Mouse (Mus musculus) midbrain, embryonic 13.5 days (tissue): ENCODE data around the gene Acaca. TPM values are rescaled to one million over a fixed set of nuclear protein-coding genes. Genes with fewer than 3 reads are reported as not detected.
"Not testable (repeated sequence)": the region's sequence is repeated elsewhere in the genome, so short reads cannot be mapped to it uniquely, and the experiment has no call there.

ENCODE experiments used
- ATAC-seq: fragments of 200-750 bp; cut with Nextera tagmentation; 2 replicates; pipeline ENCODE4 v1.8.0; 2017; ENCODE audit warnings: mild to moderate bottlenecking, moderate TSS enrichment, moderate library complexity
- H3K27ac ChIP-seq: fragments of 300-500 bp; sonication (generic); 2 replicates; pipeline ENCODE4 v1.5.1; 2015; ENCODE audit warnings: inconsistent platforms, mild to moderate bottlenecking, moderate library complexity
- H3K27me3 ChIP-seq: fragments of 300-500 bp; sonication (generic); 2 replicates; pipeline ENCODE4 v1.6.1; 2015; ENCODE audit warnings: mild to moderate bottlenecking, inconsistent platforms
- H3K36me3 ChIP-seq: fragments of 300-500 bp; sonication (generic); 2 replicates; pipeline ENCODE4 v1.6.1; 2015; ENCODE audit warnings: mild to moderate bottlenecking, inconsistent platforms
- H3K4me1 ChIP-seq: fragments of 300-500 bp; sonication (generic); replicated peaks from 2 replicates; pipeline ENCODE4 v1.6.1; 2015; ENCODE audit warnings: inconsistent platforms
- H3K4me2 ChIP-seq: fragments of 300-500 bp; sonication (generic); replicated peaks from 2 replicates; pipeline ENCODE4 v1.6.1; 2015; ENCODE audit warnings: moderate library complexity, mild to moderate bottlenecking, inconsistent platforms
- H3K4me3 ChIP-seq: fragments of 300-500 bp; sonication (generic); replicated peaks from 2 replicates; pipeline ENCODE4 v1.5.1; 2015; ENCODE audit warnings: mild to moderate bottlenecking, inconsistent platforms
- H3K9ac ChIP-seq: fragments of 300-500 bp; sonication (generic); replicated peaks from 2 replicates; pipeline ENCODE4 v1.6.1; 2015; ENCODE audit warnings: mild to moderate bottlenecking, inconsistent platforms
- H3K9me3 ChIP-seq: fragments of 300-500 bp; sonication (generic); 2 replicates; pipeline ENCODE4 v1.6.1; 2016; ENCODE audit warnings: mild to moderate bottlenecking, inconsistent platforms
- WGBS: fragments of 180-500 bp; shearing (Covaris S2); methylation state at CpG from one replicate; pipeline ENCODE4 v1.1.7; 2015; 5-methylcytosine and 5-hydroxymethylcytosine counted together
- polyA plus RNA-seq: library from polyadenylated mRNA; unstranded; fragments of >200 nt; fragmentation: Nextera tagmentation; extraction: Ambion mirVana; gene quantifications from 2 replicates; pipeline ENCODE4 v1.2.1, GENCODE M21; 2015

Gene Acaca
- polyA plus RNA-seq, 1 experiment from 2014 or later, result 28.3 TPM

DNA sequence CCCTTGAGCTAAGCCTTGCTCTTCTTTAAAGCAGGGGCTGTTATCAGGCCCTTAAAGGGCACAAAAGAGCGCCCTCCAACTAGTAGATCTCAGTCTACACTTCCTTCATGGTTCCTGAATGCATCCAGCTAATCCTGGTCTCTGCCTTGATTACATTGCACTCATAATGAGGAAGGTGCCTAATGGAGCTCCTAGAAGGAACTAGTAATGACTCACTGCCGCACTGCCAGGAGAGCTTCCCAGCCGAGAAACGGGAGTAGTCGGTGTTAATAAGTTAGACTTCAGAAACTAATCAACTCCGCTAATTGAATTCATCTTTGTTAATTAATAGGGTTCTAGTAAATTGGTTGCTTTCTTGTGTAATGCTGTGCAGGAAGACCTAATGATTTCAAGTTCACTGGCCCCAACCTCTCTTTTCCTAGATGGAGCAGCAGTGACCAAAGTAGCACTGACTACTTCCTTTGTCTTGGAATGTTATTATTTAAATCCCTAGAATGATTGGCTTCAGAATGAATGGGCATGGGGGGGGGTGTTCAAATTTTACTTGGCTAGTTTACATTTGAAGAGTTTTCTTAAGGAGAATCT, 176.8 kb downstream of the Acaca start:
- H3K27ac ChIP-seq, result no peak overlapping the region
- ATAC-seq, result no peak
- 87% methylated on average over 6 of the region's 6 CpGs for WGBS
- H3K9ac ChIP-seq, result no peak overlapping the region
- H3K36me3 ChIP-seq, result peaks cover 14% of the 10 kb centered on the region
- no peak overlapping the region for H3K4me2 ChIP-seq
- no peaks in the 10 kb centered on the region for H3K27me3 ChIP-seq
- H3K4me3 ChIP-seq, result no peak overlapping the region
- H3K9me3 ChIP-seq, result no peaks in the 10 kb centered on the region
- H3K4me1 ChIP-seq, result no peaks in the 10 kb centered on the region

DNA sequence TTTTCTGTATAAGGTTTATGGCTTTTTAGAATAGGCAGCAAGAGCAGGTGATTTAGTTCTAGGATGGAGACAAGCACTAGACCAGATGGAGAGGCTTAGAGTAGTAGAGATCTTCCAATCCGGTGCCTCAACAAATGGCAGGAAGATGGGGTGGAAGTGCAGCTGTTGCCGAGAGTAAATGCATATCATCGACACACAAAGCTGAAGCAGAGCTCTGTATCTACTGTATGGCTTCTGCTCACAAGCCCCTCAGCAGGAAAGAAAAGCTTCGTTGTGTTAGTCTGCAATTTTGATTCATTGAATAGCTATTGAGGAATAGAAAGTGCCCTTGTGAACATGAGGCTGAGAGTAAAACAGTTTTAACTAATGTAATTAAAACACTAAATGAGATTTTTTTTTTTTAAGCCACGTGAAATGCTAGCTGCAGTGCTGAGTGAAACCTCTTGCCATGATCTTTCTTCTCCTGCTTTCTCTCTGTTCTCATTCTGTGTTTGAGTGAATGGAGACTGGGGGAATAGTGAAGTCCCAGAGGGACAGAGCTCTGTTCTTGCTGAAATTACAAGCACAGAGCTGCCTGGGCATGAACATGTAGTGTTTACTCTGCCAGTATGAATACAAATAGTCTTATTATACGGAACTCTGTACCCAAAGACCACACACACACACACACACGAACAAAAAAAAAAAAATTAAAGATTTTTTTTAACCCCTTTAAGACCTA, 194.7 kb downstream of the Acaca start:
- H3K27ac ChIP-seq, result peak overlapping the region; percentile 77
- WGBS, result 44% methylated on average over 7 of the region's 7 CpGs
- no peak overlapping the region for H3K9ac ChIP-seq
- no peak overlapping the region for H3K4me3 ChIP-seq
- no peaks in the 10 kb centered on the region for H3K27me3 ChIP-seq
- ATAC-seq, result peak; percentile 58; the same call in 1 of the 2 replicates
- no peak overlapping the region for H3K4me2 ChIP-seq
- no peaks in the 10 kb centered on the region for H3K9me3 ChIP-seq
- H3K4me1 ChIP-seq, result peaks cover 14% of the 10 kb centered on the region
- H3K36me3 ChIP-seq, result peaks cover 6% of the 10 kb centered on the region; the same call in 1 of the 2 replicates

DNA sequence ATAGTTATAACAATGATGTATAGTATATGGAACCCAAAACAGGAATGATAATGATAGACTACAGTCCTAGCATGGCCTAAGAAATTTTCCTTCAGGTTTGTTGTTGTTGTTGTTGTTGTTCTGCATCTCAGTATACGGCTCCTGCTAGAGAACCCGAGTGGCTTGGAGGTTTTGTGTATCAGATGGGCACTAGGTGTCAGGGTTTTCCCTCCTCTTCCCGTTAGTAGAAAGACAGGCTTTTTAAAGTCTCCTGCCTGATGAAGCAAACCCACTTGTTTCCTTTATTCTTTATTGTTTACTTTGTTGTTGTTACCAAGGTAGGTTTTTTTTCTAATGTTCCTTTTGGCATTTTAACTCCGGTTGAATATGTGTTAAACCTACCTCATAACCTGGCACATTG, 197.6 kb downstream of the Acaca start:
- ATAC-seq, result no peak
- H3K9ac ChIP-seq, result no peak overlapping the region
- no peaks in the 10 kb centered on the region for H3K27me3 ChIP-seq
- no peak overlapping the region for H3K4me2 ChIP-seq
- H3K4me1 ChIP-seq, result peaks cover 19% of the 10 kb centered on the region
- no peaks in the 10 kb centered on the region for H3K9me3 ChIP-seq
- no peak overlapping the region for H3K4me3 ChIP-seq
- H3K36me3 ChIP-seq, result peaks cover 3% of the 10 kb centered on the region; the same call in 1 of the 2 replicates
- no peak overlapping the region for H3K27ac ChIP-seq
- WGBS, result 75% methylated on average over 4 of the region's 4 CpGs

DNA sequence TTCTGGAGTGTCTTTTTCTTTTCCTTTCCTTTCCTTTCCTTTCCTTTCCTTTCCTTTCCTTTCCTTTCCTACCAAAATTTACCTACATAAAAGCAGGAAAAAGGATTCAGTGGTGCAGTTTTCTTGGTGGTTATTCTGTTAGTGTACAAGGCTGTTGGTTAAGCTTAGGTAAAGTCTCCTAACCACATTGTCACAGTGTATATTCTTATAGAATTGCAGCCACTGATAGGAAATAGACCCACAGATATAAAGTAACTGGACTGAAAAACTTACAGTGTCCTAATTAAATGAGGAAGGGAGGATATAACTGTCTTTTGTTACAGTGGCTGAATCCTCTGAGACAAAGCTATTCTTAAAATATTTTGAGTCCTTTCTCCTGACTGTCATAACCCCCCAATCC, 202.9 kb downstream of the Acaca start:
- H3K4me3 ChIP-seq, result no peak overlapping the region
- no peaks in the 10 kb centered on the region; the same call in 1 of the 2 replicates for H3K36me3 ChIP-seq
- H3K4me1 ChIP-seq, result peaks cover 8% of the 10 kb centered on the region; the same call in 1 of the 2 replicates
- no peak overlapping the region for H3K4me2 ChIP-seq
- no peaks in the 10 kb centered on the region for H3K27me3 ChIP-seq
- ATAC-seq, result no peak
- no peak overlapping the region for H3K9ac ChIP-seq
- H3K9me3 ChIP-seq, result no peaks in the 10 kb centered on the region
- peak overlapping the region; percentile 39; the same call in 1 of the 2 replicates for H3K27ac ChIP-seq

DNA sequence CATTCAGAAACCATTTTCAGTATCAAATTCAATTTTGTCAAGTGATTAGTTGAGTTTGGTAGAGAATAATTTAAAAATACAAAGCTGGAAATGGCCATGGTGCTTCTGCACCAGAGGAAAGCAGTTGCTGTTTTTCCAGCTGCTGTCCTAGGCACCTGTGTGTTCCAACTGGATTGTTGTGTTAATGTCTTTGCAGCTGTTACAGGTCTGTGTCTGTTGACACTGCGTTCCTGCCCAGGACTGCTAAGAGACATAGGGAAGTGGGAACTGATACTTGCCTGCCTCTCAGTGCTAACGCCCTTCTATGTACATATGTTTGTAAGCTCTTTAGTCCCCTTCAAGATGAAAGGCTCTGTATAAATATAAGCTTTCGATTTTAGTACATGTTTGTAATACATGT, 203.4 kb downstream of the Acaca start:
- Histone ChIP-seq H3K4me3 (no peak overlapping the region), H3K9me3 (no peaks in the 10 kb centered on the region), H3K4me1 (peaks cover 8% of the 10 kb centered on the region; the same call in 1 of the 2 replicates), H3K27me3 (no peaks in the 10 kb centered on the region), H3K9ac (no peak overlapping the region), H3K36me3 (no peaks in the 10 kb centered on the region; the same call in 1 of the 2 replicates), H3K27ac (no peak overlapping the region; the same call in 1 of the 2 replicates), H3K4me2 (no peak overlapping the region)
- no peak for ATAC-seq
- WGBS, result 83% methylated on average over 3 of the region's 3 CpGs

DNA sequence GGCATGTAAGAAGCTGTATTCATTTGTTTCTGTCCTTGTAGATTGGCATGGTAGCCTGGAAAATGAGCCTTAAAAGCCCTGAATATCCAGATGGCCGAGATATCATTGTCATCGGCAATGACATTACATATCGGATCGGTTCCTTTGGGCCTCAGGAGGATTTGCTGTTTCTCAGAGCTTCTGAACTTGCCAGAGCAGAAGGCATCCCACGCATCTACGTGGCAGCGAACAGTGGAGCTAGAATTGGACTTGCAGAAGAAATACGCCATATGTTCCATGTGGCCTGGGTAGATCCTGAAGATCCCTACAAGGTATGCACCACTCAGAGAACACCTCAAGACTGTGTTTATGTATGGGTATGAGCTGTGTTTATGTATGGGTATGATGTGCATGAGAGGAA, 208.8 kb downstream of the Acaca start:
- not testable (repeated sequence) for H3K4me3 ChIP-seq, H3K4me1 ChIP-seq, H3K9ac ChIP-seq, H3K27me3 ChIP-seq, H3K4me2 ChIP-seq, ATAC-seq, H3K9me3 ChIP-seq, H3K27ac ChIP-seq
- 96% methylated on average over 8 of the region's 8 CpGs for WGBS
- H3K36me3 ChIP-seq, result peaks cover 11% of the 10 kb centered on the region

DNA sequence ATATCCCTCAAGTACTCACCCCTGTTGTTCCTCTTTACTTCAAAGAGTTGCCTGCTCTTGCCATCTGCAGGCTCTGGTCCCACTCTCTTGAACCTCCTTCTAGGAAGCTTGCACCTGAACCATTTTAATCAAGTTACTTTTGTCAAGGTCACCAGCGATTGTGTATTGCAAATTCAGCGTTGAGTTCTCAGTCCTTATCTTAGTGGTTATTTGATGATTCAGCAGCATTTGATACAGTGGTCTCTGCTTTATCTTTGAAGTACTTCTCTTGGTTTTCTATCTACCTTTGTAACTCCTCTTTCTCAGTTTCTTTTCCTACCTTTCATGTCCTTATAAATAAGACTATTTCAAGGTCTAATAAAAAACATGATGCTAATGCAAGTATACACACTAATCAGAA, 211.2 kb downstream of the Acaca start:
- Histone ChIP-seq H3K4me2 (no peak overlapping the region), H3K4me3 (no peak overlapping the region), H3K27me3 (no peaks in the 10 kb centered on the region), H3K4me1 (peaks cover 7% of the 10 kb centered on the region; the same call in 1 of the 2 replicates), H3K9ac (no peak overlapping the region), H3K36me3 (peaks cover 11% of the 10 kb centered on the region), H3K27ac (no peak overlapping the region), H3K9me3 (no peaks in the 10 kb centered on the region)
- 88% methylated on average over 2 of the region's 2 CpGs for WGBS
- ATAC-seq, result no peak

DNA sequence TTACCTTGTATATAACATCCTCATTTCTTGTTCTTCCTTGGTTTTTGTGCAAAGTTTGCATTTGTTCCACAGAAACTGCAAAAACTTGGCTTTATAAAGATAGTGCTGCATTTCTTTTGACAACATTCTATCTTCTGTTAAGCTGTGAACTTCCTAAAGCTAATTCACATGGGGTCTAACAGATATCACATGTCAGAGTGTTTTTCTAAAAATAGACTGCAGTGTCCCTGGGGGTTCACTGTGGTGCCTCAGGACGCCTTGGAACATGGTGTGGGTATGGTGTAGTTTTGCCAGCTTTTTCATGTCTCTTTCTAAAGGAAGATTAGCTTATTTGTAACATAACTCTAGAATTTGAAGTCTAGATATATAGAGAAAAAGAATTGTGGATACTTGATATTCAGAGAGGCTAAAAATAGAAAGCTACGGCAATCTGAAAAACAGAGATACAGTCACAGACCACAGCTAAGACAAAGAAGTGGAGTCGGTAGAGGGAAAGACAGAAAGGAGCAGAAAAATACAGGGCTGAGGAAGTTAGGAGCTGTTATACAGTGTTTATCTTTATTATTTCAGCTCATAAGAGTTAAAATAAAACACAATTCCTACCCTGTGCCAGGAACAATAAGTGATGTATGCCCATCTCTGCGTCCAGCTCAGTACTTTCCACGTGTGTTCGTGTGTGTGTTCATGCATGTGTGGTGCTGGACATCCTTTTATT, 215.2 kb downstream of the Acaca start:
- Histone ChIP-seq H3K9me3 (no peaks in the 10 kb centered on the region), H3K27me3 (no peaks in the 10 kb centered on the region), H3K4me3 (no peak overlapping the region), H3K4me2 (no peak overlapping the region), H3K27ac (no peak overlapping the region), H3K36me3 (0 out of 2 replicates have a peak, but pooled peaks cover 3% of the 10 kb centered on the region), H3K9ac (no peak overlapping the region), H3K4me1 (peaks cover 28% of the 10 kb centered on the region)
- WGBS, result 84% methylated on average over 6 of the region's 6 CpGs
- no peak for ATAC-seq

DNA sequence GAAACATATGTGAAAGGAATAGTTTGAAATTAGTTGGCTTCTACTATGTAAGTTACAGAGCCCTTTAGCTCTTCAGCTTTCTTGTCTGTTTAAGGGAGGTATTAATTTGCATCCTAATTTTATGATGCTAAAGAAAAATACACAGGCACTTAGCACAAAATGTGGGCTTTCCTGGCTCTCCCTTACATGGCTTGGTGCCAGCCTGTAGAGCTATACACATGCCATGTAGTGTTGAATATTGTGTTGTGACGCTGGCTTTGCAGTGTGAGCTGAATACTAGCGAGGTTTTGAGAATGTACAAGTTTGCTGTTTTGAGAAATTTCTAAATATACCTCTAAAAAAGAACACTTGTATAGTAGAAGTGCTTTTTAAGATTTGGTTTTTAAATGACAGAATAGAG, 218.3 kb downstream of the Acaca start:
- H3K4me3 ChIP-seq, result no peak overlapping the region
- peaks cover 48% of the 10 kb centered on the region for H3K4me1 ChIP-seq
- no peak for ATAC-seq
- H3K9me3 ChIP-seq, result no peaks in the 10 kb centered on the region
- 0 out of 2 replicates have a peak, but pooled peaks cover 3% of the 10 kb centered on the region for H3K36me3 ChIP-seq
- H3K27me3 ChIP-seq, result no peaks in the 10 kb centered on the region
- WGBS, result 65% methylated on average over 2 of the region's 2 CpGs
- peak overlapping the region; percentile 64 for H3K27ac ChIP-seq
- no peak overlapping the region for H3K4me2 ChIP-seq
- no peak overlapping the region for H3K9ac ChIP-seq

DNA sequence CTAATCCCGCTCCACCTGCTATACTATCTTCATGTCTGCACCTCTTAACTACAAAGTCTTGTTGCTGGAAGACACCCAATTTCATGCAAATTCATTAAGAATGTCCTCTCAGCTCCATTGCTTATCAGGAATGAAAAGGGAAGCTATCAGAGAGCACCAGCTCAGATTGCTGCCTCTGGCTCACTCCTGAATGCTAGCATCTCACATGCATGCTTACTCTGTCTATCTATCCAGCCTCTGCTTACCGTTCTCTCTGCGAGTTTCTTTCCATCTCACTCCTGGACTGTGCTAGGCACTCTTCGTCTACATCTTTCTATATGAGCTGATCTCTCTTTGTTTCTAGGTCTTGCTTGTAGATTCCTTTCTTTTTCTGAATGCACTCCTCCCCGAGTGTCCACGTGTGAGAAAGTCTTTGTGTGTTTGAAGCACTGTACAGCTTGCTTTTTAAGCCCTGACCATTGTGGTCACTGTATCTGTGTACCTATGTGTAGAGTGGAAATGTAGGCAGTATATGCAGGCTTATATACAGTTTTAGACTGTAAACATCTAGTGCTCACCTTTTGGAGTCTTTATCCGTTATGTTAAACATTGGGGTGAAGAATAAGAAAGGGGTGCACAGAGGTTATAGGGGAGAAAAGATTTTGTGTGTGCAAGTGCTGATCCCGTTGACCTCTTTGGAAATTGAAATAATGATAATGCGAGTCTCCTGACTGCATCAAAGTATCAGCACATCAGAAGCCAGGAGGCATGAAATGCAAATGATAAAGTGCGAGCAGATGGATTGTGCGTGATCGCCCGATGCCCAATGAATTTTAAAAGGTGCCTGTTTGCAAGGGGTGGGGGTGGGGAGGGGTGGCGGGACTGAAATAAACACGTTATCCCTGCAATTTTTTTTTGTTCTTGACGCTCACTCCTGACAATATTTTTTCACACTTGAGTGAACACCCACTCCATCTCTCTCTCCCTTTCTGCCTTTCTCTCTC, 219.7 kb downstream of the Acaca start:
- Histone ChIP-seq H3K27me3 (no peaks in the 10 kb centered on the region), H3K9ac (peak overlapping the region; percentile 6; the same call in 1 of the 2 replicates), H3K4me2 (peak overlapping the region; percentile 38), H3K4me3 (no peak overlapping the region), H3K36me3 (0 out of 2 replicates have a peak, but pooled peaks cover 3% of the 10 kb centered on the region), H3K4me1 (peaks cover 48% of the 10 kb centered on the region), H3K27ac (peak overlapping the region; percentile 93), H3K9me3 (no peaks in the 10 kb centered on the region)
- ATAC-seq, result peak; percentile 79; the same call in 1 of the 2 replicates
- WGBS, result 26% methylated on average over 16 of the region's 16 CpGs

DNA sequence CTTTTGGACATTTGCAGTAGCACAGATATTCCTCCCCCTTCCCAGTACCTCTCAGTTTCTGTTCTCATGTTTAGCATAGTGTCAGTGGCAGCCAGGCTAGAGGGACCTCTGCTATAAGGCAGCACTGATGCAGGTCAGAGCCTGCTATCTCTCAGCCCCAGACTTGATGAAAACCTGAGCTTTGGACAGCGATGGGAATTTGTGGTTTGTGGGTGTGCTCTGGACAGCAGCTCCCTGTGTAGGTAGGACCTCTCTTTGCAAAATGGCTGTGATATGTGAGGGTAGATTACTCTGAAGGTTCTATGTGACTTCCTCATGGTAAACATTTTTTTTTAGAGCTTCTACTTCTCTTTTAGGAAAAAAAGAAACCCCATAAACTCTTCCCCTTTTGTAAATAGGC, 221.7 kb downstream of the Acaca start:
- peak overlapping the region; percentile 0; the same call in 1 of the 2 replicates for H3K27ac ChIP-seq

More for the DNA sequence above, 221.7 kb downstream of the Acaca start:
- Histone ChIP-seq H3K9ac (no peak overlapping the region), H3K9me3 (no peaks in the 10 kb centered on the region), H3K27me3 (no peaks in the 10 kb centered on the region), H3K4me2 (no peak overlapping the region), H3K4me1 (peaks cover 41% of the 10 kb centered on the region), H3K36me3 (no peaks in the 10 kb centered on the region), H3K4me3 (no peak overlapping the region)
- WGBS, result 98% methylated on average over 1 of the region's 1 CpGs
- no peak for ATAC-seq
